Mouse (Mus musculus) layer of hippocampus, adult 2 months (tissue): ENCODE measurements around the gene Slc38a6. TPM values are rescaled to one million over a fixed set of nuclear protein-coding genes. Genes with fewer than 3 reads are reported as not detected.

Experiments used
- DNase-seq, 2 experiments: peaks; one replicate each; pipeline ENCODE4 v3.0.0; 2022; ENCODE audit warnings: low spot score in 2 of 2
- H3K27ac ChIP-seq: fragments of 200-600 bp; 2 replicates; pipeline ENCODE4 v1.8.1; 2022
- H3K4me3 ChIP-seq: fragments of 200-600 bp; 2 replicates; pipeline ENCODE4 v1.8.1; 2022; ENCODE audit warnings: mild to moderate bottlenecking
- CTCF ChIP-seq: fragments of 200-600 bp; conservative IDR thresholded peaks from 2 replicates; pipeline ENCODE4 v1.8.1; 2022; ENCODE audit warnings: antibody characterized with exemption, mild to moderate bottlenecking, moderate library complexity
- total RNA-seq, 2 experiments: library from RNA; stranded (reverse); gene quantifications; 2 replicates each; pipeline ENCODE4 v1.2.3; 2021

Slc38a6 gene
- total RNA-seq, 2 experiments from 2014 or later: 14.2 to 18.2 TPM

GRCm38 (mm10) chr12:73353362-73353761 lies 66.8 kb downstream of the Slc38a6 start:
- TF ChIP-seq CTCF: no peak
- no peak for DNase-seq
- no peak overlapping the region for H3K4me3 ChIP-seq
- H3K27ac ChIP-seq: no peak overlapping the region

- no peak overlapping the region for H3K27ac ChIP-seq
- H3K4me3 ChIP-seq: no peak overlapping the region
- TF ChIP-seq CTCF: no peak
- no peak for DNase-seq
Measured at GRCm38 (mm10) chr12:73354521-73354920, 67.9 kb downstream of the Slc38a6 start.

GRCm38 (mm10) chr12:73355084-73355775 lies 68.7 kb downstream of the Slc38a6 start:
- no peak for TF ChIP-seq CTCF
- no peak overlapping the region for H3K4me3 ChIP-seq
- no peak overlapping the region for H3K27ac ChIP-seq
- no peak for DNase-seq

GRCm38 (mm10) chr12:73356696-73357095 lies 70.1 kb downstream of the Slc38a6 start:
- Histone ChIP-seq H3K27ac (no peak overlapping the region), H3K4me3 (no peak overlapping the region)
- TF ChIP-seq CTCF: no peak
- no peak for DNase-seq

GRCm38 (mm10) chr12:73357311-73357710 lies 70.7 kb downstream of the Slc38a6 start:
- H3K4me3 ChIP-seq: no peak overlapping the region
- DNase-seq: no peak
- TF ChIP-seq CTCF: no peak
- H3K27ac ChIP-seq: no peak overlapping the region

GRCm38 (mm10) chr12:73357736-73358135 lies 71.2 kb downstream of the Slc38a6 start:
- Histone ChIP-seq H3K27ac (no peak overlapping the region), H3K4me3 (no peak overlapping the region)
- no peak for DNase-seq
- no peak for TF ChIP-seq CTCF

GRCm38 (mm10) chr12:73358640-73359039 lies 72.1 kb downstream of the Slc38a6 start:
- H3K4me3 ChIP-seq: no peak overlapping the region

GRCm38 (mm10) chr12:73359520-73359919 lies 72.9 kb downstream of the Slc38a6 start:
- Histone ChIP-seq H3K4me3 (no peak overlapping the region), H3K27ac (no peak overlapping the region)
- no peak for DNase-seq
- TF ChIP-seq CTCF: no peak

More at GRCm38 (mm10) chr12:73358640-73359039, 72.1 kb downstream of the Slc38a6 start:
- DNase-seq: no peak
- H3K27ac ChIP-seq: no peak overlapping the region
- TF ChIP-seq CTCF: no peak

- TF ChIP-seq CTCF: no peak
- no peak overlapping the region for H3K27ac ChIP-seq
- DNase-seq: no peak
- H3K4me3 ChIP-seq: no peak overlapping the region
Measured at GRCm38 (mm10) chr12:73361201-73361600, 74.6 kb downstream of the Slc38a6 start.

- Histone ChIP-seq H3K27ac (no peak overlapping the region), H3K4me3 (no peak overlapping the region)
- TF ChIP-seq CTCF: no peak
- DNase-seq: no peak
Measured at GRCm38 (mm10) chr12:73363401-73363800, 76.8 kb downstream of the Slc38a6 start.

GRCm38 (mm10) chr12:73363956-73364355 lies 77.4 kb downstream of the Slc38a6 start:
- no peak for DNase-seq
- TF ChIP-seq CTCF: no peak
- Histone ChIP-seq H3K27ac (no peak overlapping the region), H3K4me3 (no peak overlapping the region)

GRCm38 (mm10) chr12:73366581-73366980 lies 80.0 kb downstream of the Slc38a6 start:
- no peak for DNase-seq
- no peak for TF ChIP-seq CTCF
- H3K4me3 ChIP-seq: no peak overlapping the region
- H3K27ac ChIP-seq: no peak overlapping the region

GRCm38 (mm10) chr12:73367460-73368079 lies 81.0 kb downstream of the Slc38a6 start:
- Histone ChIP-seq H3K27ac (no peak overlapping the region), H3K4me3 (no peak overlapping the region)
- TF ChIP-seq CTCF: no peak
- DNase-seq: no peak
